1 mouse cellular context compared by ENCODE assay signal in genomic region chr8:111964351-111964750, GRCm38 (mm10).
TF ChIP-seq lines count a peak whose summit lies in the region.

No protein-coding gene starts in this region.

TF ChIP-seq in CH12.LX, 34 proteins besides CTCF, POLR2A, EP300 and RAD21:
- TF ChIP-seq IRF4 (IDR thresholded peaks at IDR 0.05; ENCODE audit: low read depth, low read length), result 0 out of 2 replicates have a peak, but pooled peaks have one; percentile 18
- TF ChIP-seq NELFE (IDR thresholded peaks at IDR 0.05; ENCODE audit: low read depth, low read length), result no peak
